Mouse (Mus musculus): ENCODE measurements around the gene Gm29666. TPM values are rescaled to one million over a fixed set of nuclear protein-coding genes. Genes with fewer than 3 reads are reported as not detected.

The Gm29666 gene
- polyA plus RNA-seq (2015; fragmentation: Nextera tagmentation; extraction: Ambion mirVana), result 0.07 and 0.13 TPM in 2 replicates

- TF ChIP-seq EP300 (IDR thresholded peaks at IDR 0.05; ENCODE audit: low read depth), result no peak
- TF ChIP-seq CTCF (IDR thresholded peaks at IDR 0.05; ENCODE audit: low read depth), result no peak
- WGBS (ENCODE audit: insufficient replicate concordance), result 87% methylated on average over 3 of the region's 3 CpGs
Measured at GRCm38 (mm10) chr15:84919938-84920337, at the start of gene Gm29666. TSS of gene Gm29666 (minus strand) at chr15:84920038.

GRCm38 (mm10) chr15:84968534-84968933 lies 48.7 kb upstream of the Gm29666 start:
- Histone ChIP-seq H3K27ac (ENCODE audit: low read depth) (no peak overlapping the region), H3K9me3 (ENCODE audit: low read length) (no peaks in the 10 kb centered on the region), H3K4me3 (ENCODE audit: low read depth, low read length) (no peak overlapping the region), H3K4me2 (ENCODE audit: low read depth, low read length) (no peak overlapping the region), H3K9ac (replicated peaks) (no peak overlapping the region), H3K27me3 (ENCODE audit: insufficient read depth, low read length) (no peaks in the 10 kb centered on the region), H3K36me3 (replicated peaks; ENCODE audit: insufficient read depth, low read length) (no peaks in the 10 kb centered on the region), H3K4me1 (ENCODE audit: insufficient read depth) (no peaks in the 10 kb centered on the region)
- WGBS (ENCODE audit: insufficient replicate concordance), result 32% methylated on average over 4 of the region's 4 CpGs
- ATAC-seq, result no peak
- no peak for DNase-seq
- TF ChIP-seq CTCF (IDR thresholded peaks at IDR 0.05; ENCODE audit: low read depth), result no peak
- TF ChIP-seq EP300 (IDR thresholded peaks at IDR 0.05; ENCODE audit: low read depth), result no peak

More at GRCm38 (mm10) chr15:84919938-84920337, at the start of gene Gm29666:
- Histone ChIP-seq H3K4me2 (ENCODE audit: low read depth, low read length) (no peak within 1 kb of the TSS), H3K36me3 (replicated peaks; ENCODE audit: insufficient read depth, low read length) (no peaks in the 10 kb centered on the region), H3K4me1 (ENCODE audit: insufficient read depth) (peaks cover 5% of the 10 kb centered on the region; the same call in 1 of the 2 replicates), H3K27ac (ENCODE audit: low read depth) (no peak within 1 kb of the TSS), H3K9ac (replicated peaks) (no peak within 1 kb of the TSS), H3K9me3 (ENCODE audit: low read length) (no peaks in the 10 kb centered on the region), H3K4me3 (ENCODE audit: low read depth, low read length) (no peak within 1 kb of the TSS), H3K27me3 (ENCODE audit: insufficient read depth, low read length) (no peaks in the 10 kb centered on the region)
- DNase-seq (no peak), ATAC-seq (no peak)

GRCm38 (mm10) chr15:84965575-84966360 lies 45.9 kb upstream of the Gm29666 start:
- Histone ChIP-seq H3K9ac (replicated peaks) (no peak overlapping the region), H3K9me3 (ENCODE audit: low read length) (no peaks in the 10 kb centered on the region), H3K27me3 (ENCODE audit: insufficient read depth, low read length) (no peaks in the 10 kb centered on the region), H3K4me2 (ENCODE audit: low read depth, low read length) (no peak overlapping the region), H3K4me1 (ENCODE audit: insufficient read depth) (no peaks in the 10 kb centered on the region), H3K36me3 (replicated peaks; ENCODE audit: insufficient read depth, low read length) (no peaks in the 10 kb centered on the region), H3K4me3 (ENCODE audit: low read depth, low read length) (no peak overlapping the region), H3K27ac (ENCODE audit: low read depth) (no peak overlapping the region)
- 54% methylated on average over 7 of the region's 7 CpGs for WGBS (ENCODE audit: insufficient replicate concordance)
- DNase-seq (peak; percentile 65), ATAC-seq (no peak)
- TF ChIP-seq EP300 (IDR thresholded peaks at IDR 0.05; ENCODE audit: low read depth) (no peak), CTCF (IDR thresholded peaks at IDR 0.05; ENCODE audit: low read depth) (no peak)

GRCm38 (mm10) chr15:84964771-84965170 lies 44.9 kb upstream of the Gm29666 start:
- H3K4me2 ChIP-seq (ENCODE audit: low read depth, low read length), result no peak overlapping the region
- H3K36me3 ChIP-seq (replicated peaks; ENCODE audit: insufficient read depth, low read length), result no peaks in the 10 kb centered on the region
- H3K9me3 ChIP-seq (ENCODE audit: low read length), result no peaks in the 10 kb centered on the region
- no peaks in the 10 kb centered on the region for H3K27me3 ChIP-seq (ENCODE audit: insufficient read depth, low read length)
- H3K4me3 ChIP-seq (ENCODE audit: low read depth, low read length), result no peak overlapping the region
- 25% methylated on average over 5 of the region's 5 CpGs for WGBS (ENCODE audit: insufficient replicate concordance)
- ATAC-seq, result no peak
- no peaks in the 10 kb centered on the region for H3K4me1 ChIP-seq (ENCODE audit: insufficient read depth)
- no peak overlapping the region for H3K9ac ChIP-seq (replicated peaks)
- TF ChIP-seq CTCF (IDR thresholded peaks at IDR 0.05; ENCODE audit: low read depth), result no peak
- no peak for TF ChIP-seq EP300 (IDR thresholded peaks at IDR 0.05; ENCODE audit: low read depth)
- no peak overlapping the region for H3K27ac ChIP-seq (ENCODE audit: low read depth)
- no peak for DNase-seq

GRCm38 (mm10) chr15:84962518-84962917 lies 42.7 kb upstream of the Gm29666 start:
- no peaks in the 10 kb centered on the region for H3K4me1 ChIP-seq (ENCODE audit: insufficient read depth)
- H3K27ac ChIP-seq (ENCODE audit: low read depth), result no peak overlapping the region
- no peak for TF ChIP-seq CTCF (IDR thresholded peaks at IDR 0.05; ENCODE audit: low read depth)
- no peak for TF ChIP-seq EP300 (IDR thresholded peaks at IDR 0.05; ENCODE audit: low read depth)
- no peaks in the 10 kb centered on the region for H3K27me3 ChIP-seq (ENCODE audit: insufficient read depth, low read length)
- no peak for DNase-seq
- H3K4me3 ChIP-seq (ENCODE audit: low read depth, low read length), result no peak overlapping the region
- no peak for ATAC-seq
- H3K36me3 ChIP-seq (replicated peaks; ENCODE audit: insufficient read depth, low read length), result no peaks in the 10 kb centered on the region
- 82% methylated on average over 2 of the region's 2 CpGs for WGBS (ENCODE audit: insufficient replicate concordance)
- no peaks in the 10 kb centered on the region for H3K9me3 ChIP-seq (ENCODE audit: low read length)
- H3K9ac ChIP-seq (replicated peaks), result no peak overlapping the region
- H3K4me2 ChIP-seq (ENCODE audit: low read depth, low read length), result no peak overlapping the region

GRCm38 (mm10) chr15:84960692-84961091 lies 40.9 kb upstream of the Gm29666 start:
- WGBS (ENCODE audit: insufficient replicate concordance), result 53% methylated on average over 8 of the region's 8 CpGs
- Histone ChIP-seq H3K9me3 (ENCODE audit: low read length) (no peaks in the 10 kb centered on the region), H3K36me3 (replicated peaks; ENCODE audit: insufficient read depth, low read length) (no peaks in the 10 kb centered on the region), H3K4me2 (ENCODE audit: low read depth, low read length) (no peak overlapping the region), H3K27ac (ENCODE audit: low read depth) (no peak overlapping the region), H3K9ac (replicated peaks) (no peak overlapping the region), H3K4me1 (ENCODE audit: insufficient read depth) (no peaks in the 10 kb centered on the region), H3K4me3 (ENCODE audit: low read depth, low read length) (no peak overlapping the region), H3K27me3 (ENCODE audit: insufficient read depth, low read length) (no peaks in the 10 kb centered on the region)
- no peak for TF ChIP-seq EP300 (IDR thresholded peaks at IDR 0.05; ENCODE audit: low read depth)
- ATAC-seq (no peak), DNase-seq (no peak)
